Mouse (Mus musculus): ENCODE measurements around the gene Lrrc17. TPM values are rescaled to one million over a fixed set of nuclear protein-coding genes. Genes with fewer than 3 reads are reported as not detected.

Lrrc17 gene
- polyA plus RNA-seq, 1 experiment, result 70.3 TPM

DNA sequence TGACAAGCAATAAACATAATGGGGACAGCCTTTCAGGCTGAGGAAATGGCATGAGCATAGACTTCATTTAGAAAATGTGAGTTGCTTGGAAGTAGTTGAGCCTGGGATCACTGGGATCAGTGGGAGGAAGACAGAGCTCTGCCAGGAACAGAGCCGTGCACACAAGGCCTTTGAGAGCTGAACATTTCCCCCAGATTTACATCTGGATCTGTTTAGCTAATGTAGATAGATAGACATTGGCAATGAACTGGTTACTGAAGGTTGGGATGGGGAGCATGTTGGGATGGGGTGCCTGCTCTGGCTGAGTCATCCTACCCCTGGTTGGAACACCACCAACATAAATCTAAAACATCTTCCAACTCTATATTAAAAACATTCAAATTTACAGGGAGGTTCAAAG, 36.5 kb upstream of the Lrrc17 start:
- Histone ChIP-seq H3K4me2 (ENCODE audit: low read depth) (no peak overlapping the region), H3ac (ENCODE audit: control insufficient read depth, insufficient read length) (no peak overlapping the region)
- TF ChIP-seq USF1 (IDR thresholded peaks at IDR 0.05; ENCODE audit: low read depth) (no peak), E2F4 (IDR thresholded peaks at IDR 0.05; ENCODE audit: insufficient read depth) (no peak), REST (IDR thresholded peaks at IDR 0.05; ENCODE audit: insufficient read depth, insufficient read length) (no peak), TCF3 (IDR thresholded peaks at IDR 0.05; ENCODE audit: insufficient read length, low read depth) (no peak), MYOD1 (IDR thresholded peaks at IDR 0.05; ENCODE audit: control insufficient read depth in 1 of 3, insufficient read length in 2 of 3, low read depth in 2 of 3) (no peak), MYOG (IDR thresholded peaks at IDR 0.05; ENCODE audit: control insufficient read depth in 1 of 3, insufficient read depth in 1 of 3, insufficient read length in 2 of 3, low read depth in 2 of 3) (no peak), CEBPB (IDR thresholded peaks at IDR 0.05; ENCODE audit: insufficient read depth, poor library complexity, severe bottlenecking) (no peak), POLR2AphosphoS2 (IDR thresholded peaks at IDR 0.05; ENCODE audit: insufficient read length, low read depth) (no peak), TCF12 (IDR thresholded peaks at IDR 0.05; ENCODE audit: insufficient read depth, poor library complexity, severe bottlenecking) (no peak), MAX (IDR thresholded peaks at IDR 0.05; ENCODE audit: low read depth) (no peak), SRF (IDR thresholded peaks at IDR 0.05; ENCODE audit: control insufficient read depth, insufficient read length, low read depth) (no peak), POLR2A (IDR thresholded peaks at IDR 0.05; ENCODE audit: insufficient read length, low read depth) (no peak)

DNA sequence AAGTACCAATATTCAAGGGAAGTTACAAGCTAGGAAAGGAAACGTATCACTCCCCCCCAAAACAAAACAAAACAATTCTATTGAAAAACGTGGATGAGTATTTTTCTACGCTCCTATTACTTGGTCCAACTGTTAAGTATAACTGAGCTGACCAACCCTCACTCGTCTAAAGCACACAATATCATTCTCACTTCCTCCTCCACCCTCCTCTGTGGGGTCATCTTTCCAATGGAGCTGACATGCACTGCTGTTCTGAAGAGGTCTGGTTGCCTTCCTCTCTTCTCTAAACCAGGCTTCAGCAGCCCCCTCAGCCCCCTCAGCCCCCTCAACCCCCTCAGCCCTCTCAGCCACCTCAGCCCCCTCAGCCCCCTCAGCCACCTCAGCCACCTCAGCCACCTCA, 33.6 kb upstream of the Lrrc17 start:
- Histone ChIP-seq H3K4me2 (ENCODE audit: low read depth) (no peak overlapping the region), H3K36me3 (ENCODE audit: control insufficient read depth, insufficient read depth) (no peaks in the 10 kb centered on the region), H3K4me3 (no peak overlapping the region), H3K27me3 (ENCODE audit: control insufficient read depth, insufficient read depth, insufficient read length) (no peaks in the 10 kb centered on the region), H3ac (ENCODE audit: control insufficient read depth, insufficient read length) (no peak overlapping the region), H3K79me2 (ENCODE audit: control insufficient read depth, insufficient read depth) (no peaks in the 10 kb centered on the region)
- TF ChIP-seq USF1 (IDR thresholded peaks at IDR 0.05; ENCODE audit: low read depth) (no peak), SRF (IDR thresholded peaks at IDR 0.05; ENCODE audit: control insufficient read depth, insufficient read length, low read depth) (no peak), MYOG (IDR thresholded peaks at IDR 0.05; ENCODE audit: control insufficient read depth in 1 of 3, insufficient read depth in 1 of 3, insufficient read length in 2 of 3, low read depth in 2 of 3) (no peak), REST (IDR thresholded peaks at IDR 0.05; ENCODE audit: insufficient read depth, insufficient read length) (no peak), MAX (IDR thresholded peaks at IDR 0.05; ENCODE audit: low read depth) (no peak), CEBPB (IDR thresholded peaks at IDR 0.05; ENCODE audit: insufficient read depth, poor library complexity, severe bottlenecking) (no peak), POLR2A (IDR thresholded peaks at IDR 0.05; ENCODE audit: insufficient read length, low read depth) (no peak), E2F4 (IDR thresholded peaks at IDR 0.05; ENCODE audit: insufficient read depth) (no peak)

More for the DNA sequence above, 36.5 kb upstream of the Lrrc17 start:
- H3K36me3 ChIP-seq (ENCODE audit: control insufficient read depth, insufficient read depth), result no peaks in the 10 kb centered on the region
- no peaks in the 10 kb centered on the region for H3K79me2 ChIP-seq (ENCODE audit: control insufficient read depth, insufficient read depth)
- H3K27me3 ChIP-seq (ENCODE audit: control insufficient read depth, insufficient read depth, insufficient read length), result no peaks in the 10 kb centered on the region
- H3K4me3 ChIP-seq, result no peak overlapping the region

DNA sequence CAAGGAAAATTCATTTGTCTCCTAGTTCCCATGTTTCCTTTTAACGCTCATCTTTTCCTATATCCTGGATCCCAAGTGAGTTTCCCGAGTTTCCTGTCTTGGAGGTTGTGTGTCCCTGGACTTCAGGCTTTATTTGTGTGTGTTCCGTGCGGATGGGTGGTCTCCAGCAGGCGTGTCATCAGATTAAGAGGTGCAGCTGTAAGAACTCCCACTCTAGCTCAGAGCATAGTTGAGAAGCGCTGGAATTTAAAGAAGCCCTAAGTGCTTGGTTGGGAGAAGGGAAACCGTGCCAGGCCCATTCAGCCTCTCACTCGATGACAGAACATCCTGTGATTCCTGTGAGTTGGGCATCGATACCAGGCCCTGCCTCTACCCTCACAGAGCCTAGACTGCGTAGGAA, 30.0 kb upstream of the Lrrc17 start:
- Histone ChIP-seq H3ac (ENCODE audit: control insufficient read depth, insufficient read length) (no peak overlapping the region), H3K4me3 (no peak overlapping the region), H3K27me3 (ENCODE audit: control insufficient read depth, insufficient read depth, insufficient read length) (no peaks in the 10 kb centered on the region), H3K4me2 (ENCODE audit: low read depth) (no peak overlapping the region), H3K36me3 (ENCODE audit: control insufficient read depth, insufficient read depth) (no peaks in the 10 kb centered on the region), H3K79me2 (ENCODE audit: control insufficient read depth, insufficient read depth) (no peaks in the 10 kb centered on the region)
- no peak for TF ChIP-seq SRF (IDR thresholded peaks at IDR 0.05; ENCODE audit: control insufficient read depth, insufficient read length, low read depth)
- no peak for TF ChIP-seq POLR2A (IDR thresholded peaks at IDR 0.05; ENCODE audit: insufficient read length, low read depth)
- no peak for TF ChIP-seq TCF12 (IDR thresholded peaks at IDR 0.05; ENCODE audit: insufficient read depth, poor library complexity, severe bottlenecking)
- TF ChIP-seq TCF3 (IDR thresholded peaks at IDR 0.05; ENCODE audit: insufficient read length, low read depth), result no peak
- TF ChIP-seq CEBPB (IDR thresholded peaks at IDR 0.05; ENCODE audit: insufficient read depth, poor library complexity, severe bottlenecking), result no peak
- no peak for TF ChIP-seq POLR2AphosphoS2 (IDR thresholded peaks at IDR 0.05; ENCODE audit: insufficient read length, low read depth)
- TF ChIP-seq MYOG (IDR thresholded peaks at IDR 0.05; ENCODE audit: control insufficient read depth in 1 of 3, insufficient read depth in 1 of 3, insufficient read length in 2 of 3, low read depth in 2 of 3), result no peak
- TF ChIP-seq USF1 (IDR thresholded peaks at IDR 0.05; ENCODE audit: low read depth), result no peak
- TF ChIP-seq MAX (IDR thresholded peaks at IDR 0.05; ENCODE audit: low read depth), result no peak
- TF ChIP-seq MYOD1 (IDR thresholded peaks at IDR 0.05; ENCODE audit: control insufficient read depth in 1 of 3, insufficient read length in 2 of 3, low read depth in 2 of 3), result no peak
- no peak for TF ChIP-seq REST (IDR thresholded peaks at IDR 0.05; ENCODE audit: insufficient read depth, insufficient read length)
- TF ChIP-seq E2F4 (IDR thresholded peaks at IDR 0.05; ENCODE audit: insufficient read depth), result no peak

DNA sequence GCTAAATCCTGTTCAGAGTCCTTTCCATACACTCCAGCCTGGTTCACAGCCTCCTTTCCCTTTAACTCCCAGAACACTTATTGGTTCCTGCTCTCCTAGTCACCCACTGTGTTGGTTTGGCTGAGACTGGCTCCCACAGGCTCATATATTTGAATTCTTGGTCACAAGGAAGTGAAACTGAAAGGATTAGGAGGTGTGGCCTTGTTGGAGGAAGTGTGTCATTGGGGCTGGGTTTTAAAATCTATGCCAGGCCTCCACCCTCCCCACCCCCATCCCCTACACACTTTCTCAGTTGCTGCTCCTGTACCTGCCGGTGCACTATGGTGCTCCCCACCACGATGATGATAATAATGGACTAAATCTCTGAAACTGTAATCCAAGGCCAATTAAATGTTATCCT, 25.8 kb upstream of the Lrrc17 start:
- Histone ChIP-seq H3K4me2 (ENCODE audit: low read depth) (no peak overlapping the region), H3K79me2 (ENCODE audit: control insufficient read depth, insufficient read depth) (no peaks in the 10 kb centered on the region), H3K4me3 (no peak overlapping the region), H3K27me3 (ENCODE audit: control insufficient read depth, insufficient read depth, insufficient read length) (no peaks in the 10 kb centered on the region), H3K36me3 (ENCODE audit: control insufficient read depth, insufficient read depth) (no peaks in the 10 kb centered on the region), H3ac (ENCODE audit: control insufficient read depth, insufficient read length) (no peak overlapping the region)
- TF ChIP-seq POLR2A (IDR thresholded peaks at IDR 0.05; ENCODE audit: insufficient read length, low read depth) (no peak), E2F4 (IDR thresholded peaks at IDR 0.05; ENCODE audit: insufficient read depth) (no peak), USF1 (IDR thresholded peaks at IDR 0.05; ENCODE audit: low read depth) (no peak), MYOD1 (IDR thresholded peaks at IDR 0.05; ENCODE audit: control insufficient read depth in 1 of 3, insufficient read length in 2 of 3, low read depth in 2 of 3) (no peak)

DNA sequence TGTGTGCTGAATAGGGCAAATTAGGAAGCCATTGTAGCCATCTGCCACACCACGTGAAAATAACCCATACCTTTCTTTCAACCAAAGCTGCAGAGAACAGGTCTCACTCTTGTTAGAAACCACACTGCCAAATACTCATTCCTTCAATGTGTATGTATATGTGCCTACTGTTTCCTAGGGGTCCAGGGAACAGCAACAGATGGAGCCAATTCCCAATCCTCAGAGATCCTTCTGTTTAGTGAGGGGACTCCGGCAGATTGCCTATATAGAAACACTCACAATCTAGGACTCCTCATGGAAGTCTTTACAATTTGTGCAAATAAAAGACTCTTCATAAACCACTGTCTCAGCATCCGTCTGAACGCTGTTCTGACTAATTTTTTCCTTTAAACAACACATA, 25.2 kb upstream of the Lrrc17 start:
- Histone ChIP-seq H3K27me3 (ENCODE audit: control insufficient read depth, insufficient read depth, insufficient read length) (no peaks in the 10 kb centered on the region), H3K79me2 (ENCODE audit: control insufficient read depth, insufficient read depth) (no peaks in the 10 kb centered on the region), H3ac (ENCODE audit: control insufficient read depth, insufficient read length) (no peak overlapping the region), H3K4me3 (no peak overlapping the region), H3K36me3 (ENCODE audit: control insufficient read depth, insufficient read depth) (no peaks in the 10 kb centered on the region), H3K4me2 (ENCODE audit: low read depth) (no peak overlapping the region)
- TF ChIP-seq MYOG (IDR thresholded peaks at IDR 0.05; ENCODE audit: control insufficient read depth in 1 of 3, insufficient read depth in 1 of 3, insufficient read length in 2 of 3, low read depth in 2 of 3) (no peak), USF1 (IDR thresholded peaks at IDR 0.05; ENCODE audit: low read depth) (no peak), MYOD1 (IDR thresholded peaks at IDR 0.05; ENCODE audit: control insufficient read depth in 1 of 3, insufficient read length in 2 of 3, low read depth in 2 of 3) (no peak), E2F4 (IDR thresholded peaks at IDR 0.05; ENCODE audit: insufficient read depth) (no peak), POLR2A (IDR thresholded peaks at IDR 0.05; ENCODE audit: insufficient read length, low read depth) (no peak), REST (IDR thresholded peaks at IDR 0.05; ENCODE audit: insufficient read depth, insufficient read length) (no peak)

Measured in myocyte (in vitro differentiated cells).